Mouse (Mus musculus): ENCODE results near the gene Zfp791.
"Not testable (repeated sequence)": the region's sequence is repeated elsewhere in the genome, so short reads cannot be mapped to it uniquely, and the experiment has no call there.

DNA sequence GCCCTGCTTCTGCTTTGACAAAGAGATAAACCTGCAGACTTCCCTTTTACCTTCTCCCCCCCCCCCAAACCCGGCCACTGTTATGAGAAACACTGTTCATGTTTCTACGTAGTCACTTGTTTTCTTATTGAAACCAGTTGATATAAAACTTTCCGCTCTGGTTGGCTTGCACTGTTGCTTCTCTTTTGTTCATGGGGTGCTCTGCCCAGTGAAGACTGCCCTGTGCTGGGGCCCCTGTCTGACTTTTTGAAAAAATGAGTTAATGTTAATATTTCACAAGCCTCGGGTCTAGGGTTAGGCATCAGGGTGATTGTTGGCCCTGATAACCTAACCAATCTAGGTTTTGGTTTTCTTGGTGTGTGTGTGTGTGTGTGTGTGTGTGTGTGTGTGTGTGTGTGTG lies 40.7 kb downstream of the Zfp791 start:
- TF ChIP-seq ZNF384 (IDR thresholded peaks at IDR 0.05; ENCODE audit: low read depth, low read length); HCFC1 (IDR thresholded peaks at IDR 0.05; ENCODE audit: borderline replicate concordance, insufficient read depth, low read length); ZC3H11A (IDR thresholded peaks at IDR 0.05; ENCODE audit: borderline replicate concordance, low read depth, low read length); CHD2 (IDR thresholded peaks at IDR 0.05; ENCODE audit: low read depth, low read length): not testable (repeated sequence)
